Mouse (Mus musculus): ENCODE results near the gene Btbd6.

The Btbd6 gene

DNA sequence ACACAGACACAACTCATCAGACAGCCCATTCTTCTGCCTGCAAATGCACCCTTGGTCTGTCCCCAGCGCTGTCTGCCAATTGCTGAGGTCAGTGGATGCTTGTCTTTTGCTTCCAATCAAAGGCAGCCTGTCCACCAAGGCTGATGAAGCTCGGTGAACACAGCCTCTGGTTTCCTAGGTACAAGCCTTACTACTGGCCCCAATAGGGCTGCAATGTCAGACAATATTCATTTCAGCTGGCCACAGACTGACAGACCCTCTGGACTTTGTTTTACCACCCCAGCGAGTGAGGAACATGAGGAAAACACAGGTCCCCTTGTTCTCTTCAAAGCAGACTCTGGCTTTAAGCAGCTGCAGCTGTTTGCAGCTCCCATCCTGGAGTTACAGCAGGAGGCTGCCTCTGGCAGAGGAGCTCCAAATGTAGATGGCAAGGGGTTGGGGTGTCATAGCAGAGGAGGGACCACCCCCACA lies 36.8 kb downstream of the Btbd6 start:
- no peak for DNase-seq

DNA sequence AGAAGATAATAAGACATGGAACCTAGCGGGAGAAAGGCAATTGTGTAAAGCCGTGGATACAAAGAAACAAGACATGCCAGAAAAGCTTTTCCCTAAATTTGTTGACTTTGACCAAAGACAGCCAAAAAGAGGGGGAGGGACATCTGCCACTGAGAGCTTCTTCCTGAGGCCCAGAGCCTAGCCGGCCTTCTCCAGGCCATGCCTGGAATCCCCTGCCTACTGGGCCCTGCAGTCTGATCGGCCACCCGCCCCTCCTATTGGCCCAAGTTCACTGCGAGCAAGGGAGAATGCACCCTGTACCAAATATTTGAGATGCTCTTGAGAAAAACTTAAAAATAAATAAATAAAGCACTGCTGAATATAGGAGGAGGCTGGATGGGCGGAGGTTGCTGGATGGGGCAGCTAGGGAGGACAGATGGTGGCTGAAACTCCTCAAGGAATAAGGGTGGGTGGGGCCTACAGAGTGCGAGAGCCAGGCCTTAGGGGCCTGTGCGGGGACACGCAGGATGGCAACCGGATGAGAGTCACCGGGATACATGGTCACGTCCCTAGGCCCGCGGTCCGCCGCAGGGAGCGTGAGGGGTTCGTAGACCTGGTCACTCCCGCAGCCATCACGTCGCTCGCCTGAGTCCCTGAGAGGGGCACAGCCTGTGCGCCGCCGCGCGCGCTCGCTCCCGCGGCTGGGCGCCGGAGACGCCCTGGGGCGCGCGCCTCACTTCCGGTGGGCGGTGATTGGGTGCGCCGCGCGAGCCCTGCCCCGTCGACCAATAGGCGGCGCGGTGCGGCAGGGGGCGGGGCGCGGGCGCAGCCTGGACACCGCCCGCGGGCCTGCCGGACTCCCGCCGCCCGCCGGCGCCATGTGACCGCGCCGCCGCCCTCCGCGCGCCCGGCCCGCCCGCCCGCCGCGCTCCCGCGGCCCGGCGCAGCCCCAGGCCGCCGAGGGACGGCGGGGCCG lies 37.6 kb downstream of the Btbd6 start, which contains the start of gene Pacs2:
Pacs2 (plus strand) TSS at position 905 of the 955 bp plus-strand sequence.
- DNase-seq: peak; percentile 94

DNA sequence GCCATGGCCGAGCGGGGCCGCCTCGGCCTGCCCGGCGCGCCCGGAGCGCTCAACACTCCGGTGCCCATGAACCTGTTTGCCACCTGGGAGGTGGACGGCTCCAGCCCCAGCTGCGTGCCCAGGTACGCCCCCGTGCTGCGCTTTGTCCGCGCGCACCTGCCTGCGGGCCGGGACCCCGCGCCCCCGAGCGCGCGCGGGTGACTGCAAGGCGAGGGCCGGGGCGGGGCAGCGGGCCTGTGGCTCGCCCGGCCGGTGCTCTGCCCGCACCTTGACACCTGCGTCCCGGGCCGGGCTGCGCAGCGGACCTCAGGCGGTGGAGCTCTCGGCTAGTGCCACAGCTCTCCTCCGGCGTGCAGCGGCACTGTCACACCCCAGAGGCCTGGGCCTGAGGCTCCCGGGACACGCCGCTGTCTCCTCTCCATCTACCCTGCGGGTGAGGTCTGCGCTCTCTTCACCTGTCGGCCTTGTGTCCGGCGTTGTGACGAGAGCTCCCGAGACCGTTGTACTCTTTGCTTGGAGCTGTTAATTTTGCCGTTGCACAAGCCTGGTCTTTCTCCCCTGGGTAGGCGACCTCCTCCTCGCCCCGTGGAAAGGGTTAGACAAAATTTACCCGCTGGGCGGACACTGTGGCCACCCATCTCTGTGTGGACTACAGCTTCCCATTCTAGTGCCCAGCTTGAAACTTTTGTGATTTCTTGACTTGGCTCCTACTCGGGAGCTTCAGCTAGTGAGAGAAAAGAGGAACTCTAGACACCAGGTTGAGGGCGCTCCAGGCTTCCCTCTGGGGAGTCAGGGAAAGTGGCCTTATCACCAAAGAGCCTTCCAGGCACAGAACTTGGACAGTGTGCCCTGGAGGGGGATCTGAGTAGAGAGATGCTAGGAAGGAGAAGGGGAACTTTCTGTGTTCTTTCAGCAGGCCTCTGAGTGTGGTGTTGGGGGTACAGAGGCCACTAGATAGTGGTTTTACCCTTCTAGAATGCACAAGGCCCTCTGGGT lies 38.6 kb downstream of the Btbd6 start:
- peak; percentile 39 for DNase-seq

GRCm38 (mm10) chr12:113015956-113016355 lies 39.7 kb downstream of the Btbd6 start:
- DNase-seq: no peak

- DNase-seq: peak; percentile 59
Observed at GRCm38 (mm10) chr12:113016976-113017375, 40.7 kb downstream of the Btbd6 start.

DNA sequence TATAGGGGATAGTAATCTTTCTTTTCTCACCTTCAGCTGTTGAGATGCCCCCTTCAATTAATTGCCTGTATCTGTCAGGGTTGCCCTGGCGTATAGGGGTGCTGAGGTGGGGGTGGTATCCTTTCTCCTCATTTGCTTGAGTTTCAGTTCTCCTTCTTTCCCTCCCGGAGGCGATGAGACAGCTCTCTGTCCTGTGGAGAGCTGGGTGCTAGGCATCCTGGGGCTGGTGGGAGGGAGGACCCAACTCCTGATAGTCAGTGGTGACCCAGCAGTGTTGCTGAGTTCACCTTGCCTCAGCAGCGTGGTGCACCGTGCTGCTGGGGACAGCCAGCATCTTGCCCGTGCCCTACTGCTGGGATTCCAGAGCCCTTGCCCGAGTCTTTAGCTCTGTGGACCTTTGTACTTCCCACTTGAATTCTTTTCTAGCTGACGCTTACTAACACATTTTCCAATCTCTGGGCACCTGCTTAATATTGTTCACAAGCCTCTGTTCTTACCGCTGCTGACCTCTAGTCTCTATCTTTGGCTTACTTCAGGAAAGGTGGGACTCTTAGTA lies 41.2 kb downstream of the Btbd6 start:
- no peak for DNase-seq

- no peak for DNase-seq
Observed at GRCm38 (mm10) chr12:113018763-113019162, 42.5 kb downstream of the Btbd6 start.

DNA sequence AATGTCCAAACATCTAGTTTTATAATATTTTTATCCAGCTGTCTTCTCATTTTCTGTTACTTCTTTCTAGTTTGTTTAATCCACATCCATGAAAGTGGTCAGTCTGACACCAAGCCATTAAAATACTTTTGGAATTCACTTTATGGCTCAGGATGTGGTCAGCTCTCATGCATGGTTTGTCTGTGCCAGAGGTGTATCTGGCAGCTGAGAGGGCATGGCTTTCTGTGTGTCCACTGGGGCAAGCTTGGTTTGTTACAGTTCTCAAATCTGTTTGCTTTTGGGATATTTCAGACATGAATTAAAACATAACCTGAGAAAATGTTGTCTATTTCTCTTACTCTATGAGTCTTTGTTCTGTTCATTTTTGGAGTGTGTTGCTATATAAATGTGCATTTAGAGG lies 45.2 kb downstream of the Btbd6 start:
- no peak for DNase-seq

DNA sequence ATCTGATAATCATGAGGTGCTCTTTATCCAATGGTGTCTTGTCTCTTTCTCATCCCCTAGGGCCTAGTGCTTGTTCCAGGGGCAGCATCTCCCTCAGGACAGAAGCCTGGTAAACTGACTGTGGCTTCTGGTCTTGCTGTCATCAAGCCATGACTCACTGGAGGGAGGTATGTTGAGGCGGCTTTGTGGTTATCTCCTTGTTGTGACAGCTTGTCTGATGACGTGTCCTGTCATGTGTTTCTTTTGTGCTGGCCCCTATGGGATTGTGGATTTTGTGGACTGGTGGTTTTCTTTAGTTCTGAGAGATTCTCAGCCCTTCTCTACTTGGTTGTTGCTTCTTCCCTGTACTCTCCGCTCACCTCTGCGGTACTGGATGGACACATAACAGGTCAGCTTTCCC lies 46.8 kb downstream of the Btbd6 start:
- DNase-seq: no peak

DNA sequence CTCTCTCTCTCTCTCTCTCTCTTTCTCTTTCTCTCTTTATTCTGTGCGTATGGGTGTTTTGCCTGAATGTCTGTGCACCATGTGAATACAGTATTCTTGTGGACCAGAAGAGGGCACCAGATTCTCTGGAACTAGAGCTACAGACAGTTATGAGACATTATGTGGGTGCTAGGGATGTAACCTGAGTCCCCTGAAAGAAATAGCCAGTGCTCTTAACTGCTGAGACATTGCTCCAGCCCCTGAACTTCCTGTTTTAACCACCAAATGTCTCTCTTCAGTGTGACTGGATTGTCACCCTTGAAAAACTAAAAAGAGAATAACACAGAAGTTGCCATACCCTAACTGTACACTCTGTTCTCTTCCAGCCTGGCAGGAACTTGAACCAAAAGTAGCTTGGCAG lies 50.3 kb downstream of the Btbd6 start:
- DNase-seq: no peak

- DNase-seq: no peak
Observed at GRCm38 (mm10) chr12:113027495-113027894, 51.2 kb downstream of the Btbd6 start.

DNA sequence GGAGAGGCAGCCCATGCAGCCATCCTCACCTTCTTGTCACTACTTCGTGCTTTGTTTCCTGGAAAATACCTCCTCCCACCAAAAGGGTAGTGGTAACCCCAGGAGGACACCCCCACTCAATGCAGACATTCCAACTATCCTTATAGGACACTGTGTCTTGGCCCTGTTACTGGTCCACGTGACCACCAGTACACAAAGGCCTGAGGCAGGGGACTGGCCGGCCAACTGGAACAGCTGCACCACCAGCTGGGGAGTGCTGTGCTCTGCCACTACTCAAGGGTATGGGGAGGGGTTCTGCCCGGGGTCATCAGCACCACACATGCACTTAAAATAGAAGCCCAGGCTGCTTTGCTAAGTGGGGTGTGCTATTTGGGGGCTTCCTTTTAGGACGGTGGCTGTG lies 51.8 kb downstream of the Btbd6 start:
- DNase-seq: no peak
